Mouse (Mus musculus) urinary bladder, postnatal 4 days (tissue): ENCODE data around the gene Rnf220.

ENCODE experiments used
- DNase-seq, 2 experiments: peaks; one replicate each; pipeline ENCODE4 v3.0.0; 2021 to 2022; ENCODE audit warnings: low spot score in 2 of 2

The Rnf220 gene

DNA sequence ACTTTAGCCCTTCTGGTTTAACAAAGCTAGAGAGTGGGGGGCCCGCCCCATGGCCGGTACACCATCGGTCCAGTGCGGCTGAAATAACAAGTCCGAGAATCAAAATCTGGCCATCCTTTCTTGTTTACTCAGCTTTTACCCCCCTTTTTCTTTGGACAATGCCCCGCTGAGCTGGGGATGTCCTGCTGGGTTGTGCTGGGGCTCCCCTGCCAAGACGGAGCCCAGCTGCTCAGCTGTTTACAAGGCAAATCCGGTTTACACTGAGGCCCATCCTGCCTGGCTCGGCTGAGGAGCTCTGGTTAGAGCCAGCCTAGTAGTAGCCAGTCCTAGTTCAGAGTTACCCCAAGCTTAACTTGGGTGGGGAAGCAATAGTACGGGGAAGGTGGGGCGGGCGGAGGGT, 154.1 kb downstream of the Rnf220 start:
- DNase-seq: no peak

DNA sequence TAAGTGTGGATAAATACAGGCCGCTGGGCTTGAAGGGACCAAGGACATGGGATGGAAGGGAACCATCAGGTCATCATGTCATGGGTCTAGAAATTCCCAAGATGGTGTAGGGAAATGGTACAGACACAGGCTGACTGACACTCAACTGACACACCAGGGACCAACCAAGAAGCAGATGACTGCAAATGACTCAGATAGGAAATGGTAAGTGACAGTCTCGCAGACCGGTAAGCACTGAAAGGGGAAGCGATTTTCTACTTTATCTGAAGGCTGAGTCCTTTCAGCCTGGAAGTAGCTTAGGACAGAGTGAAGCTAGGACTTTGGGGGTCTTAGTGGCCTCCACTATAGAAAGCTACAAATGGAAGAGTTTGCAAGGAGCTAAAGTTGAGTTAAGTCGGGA, 155.6 kb downstream of the Rnf220 start:
- DNase-seq: no peak

DNA sequence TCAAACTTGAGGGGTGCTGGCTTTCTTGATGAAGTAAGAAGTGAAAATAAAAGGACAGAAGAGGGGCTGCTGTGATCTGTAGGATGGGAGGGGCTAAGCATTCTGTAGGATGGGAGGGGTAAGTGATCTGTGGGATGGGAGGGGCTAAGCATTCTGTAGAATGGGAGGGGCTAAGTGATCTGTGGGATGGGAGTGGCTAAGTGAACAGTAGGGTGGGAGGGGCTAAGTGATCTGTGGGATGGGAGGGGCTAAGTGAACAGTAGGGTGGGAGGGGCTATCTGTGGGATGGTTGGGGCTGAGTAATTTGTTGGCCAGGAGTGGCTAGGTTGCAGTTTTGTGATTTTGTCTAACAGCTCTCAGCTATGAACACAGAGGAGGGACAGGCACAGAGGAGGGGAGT, 157.1 kb downstream of the Rnf220 start:
- no peak for DNase-seq

DNA sequence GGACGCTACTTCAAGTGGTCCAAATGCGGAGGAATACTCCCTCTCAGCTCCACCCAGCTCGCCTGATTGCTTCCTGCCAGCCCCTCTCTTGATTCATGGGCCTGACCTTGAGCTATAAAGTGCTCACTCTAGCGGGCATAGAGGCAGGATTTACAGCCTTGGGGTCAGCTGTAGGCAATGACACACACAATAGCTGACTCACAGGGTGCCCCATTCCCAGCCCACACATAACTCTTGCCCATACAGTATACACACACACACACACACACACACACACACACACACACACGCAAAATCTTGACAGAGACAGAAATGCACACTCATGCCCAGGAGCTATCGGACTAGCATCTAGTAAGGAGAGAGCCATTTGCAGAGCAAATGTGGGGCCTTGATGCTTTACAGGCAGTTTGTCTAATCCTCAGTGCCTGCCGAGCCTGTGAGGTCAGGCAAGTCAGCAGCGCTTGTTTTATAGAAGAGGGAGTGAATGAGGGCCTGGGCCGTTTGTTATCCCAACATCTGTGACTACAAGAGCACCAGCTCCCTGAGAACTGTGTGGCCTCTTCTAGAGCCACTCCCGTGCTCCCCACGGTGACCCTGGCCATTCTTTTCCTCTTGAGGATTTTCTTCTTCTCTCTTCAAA, 165.9 kb downstream of the Rnf220 start:
- no peak for DNase-seq

DNA sequence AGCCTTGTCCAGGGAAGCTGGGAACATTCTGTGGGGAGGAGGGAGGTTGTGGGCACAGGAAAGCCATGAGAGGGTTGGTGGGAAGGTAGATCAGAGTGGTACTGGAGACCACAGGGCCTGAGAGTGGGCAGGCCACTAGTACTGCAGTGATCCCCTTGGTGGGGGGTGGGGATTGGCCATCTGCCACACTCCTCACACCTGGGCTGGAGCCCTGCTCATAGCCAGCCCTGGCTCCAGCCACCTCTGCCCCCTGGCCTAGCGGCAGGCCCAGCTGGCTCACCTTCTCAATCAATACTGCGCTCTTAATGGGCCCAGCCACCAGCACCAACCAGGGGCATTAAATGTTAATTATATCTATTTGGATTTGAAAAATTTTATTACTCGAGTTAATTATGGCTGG, 166.7 kb downstream of the Rnf220 start:
- no peak for DNase-seq

DNA sequence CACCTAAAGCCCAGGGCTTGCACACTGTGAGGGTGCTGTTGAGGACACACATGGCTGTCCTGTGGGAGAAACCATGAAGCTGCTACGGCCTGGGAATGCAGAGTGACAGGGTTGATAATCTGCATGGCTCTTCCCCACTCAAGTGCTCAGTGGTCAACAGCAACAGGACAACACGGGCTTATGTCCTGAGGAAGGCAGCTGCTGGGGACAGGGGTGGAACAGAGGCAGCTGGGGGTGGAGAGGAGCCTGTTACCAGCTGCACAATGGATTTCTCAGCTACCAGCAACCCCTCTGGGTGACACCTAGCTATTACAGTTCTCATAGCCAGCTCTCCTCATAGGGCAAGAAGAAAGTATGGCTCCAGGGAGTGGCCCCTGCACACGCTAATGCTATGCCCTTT, 169.9 kb downstream of the Rnf220 start:
- DNase-seq: no peak

DNA sequence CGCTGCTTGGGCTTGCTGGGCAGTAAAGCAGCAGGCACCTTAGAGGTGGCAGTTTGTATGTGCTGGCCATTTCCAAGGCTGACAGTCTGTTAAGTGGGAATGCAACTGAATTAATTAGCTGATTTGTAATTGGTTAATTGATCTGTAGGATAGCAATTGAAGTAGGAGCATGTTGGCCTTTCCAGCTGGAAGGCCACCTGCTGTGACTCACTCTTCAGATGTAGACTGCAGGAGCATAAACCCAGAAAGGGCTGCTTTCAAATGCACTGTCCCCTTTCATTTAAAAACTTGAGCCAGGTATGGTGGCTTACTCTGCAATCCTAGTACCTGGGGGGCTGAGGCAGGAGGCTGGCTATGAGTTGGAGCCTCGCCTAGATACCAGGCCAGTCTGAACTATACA, 171.8 kb downstream of the Rnf220 start:
- DNase-seq: no peak

DNA sequence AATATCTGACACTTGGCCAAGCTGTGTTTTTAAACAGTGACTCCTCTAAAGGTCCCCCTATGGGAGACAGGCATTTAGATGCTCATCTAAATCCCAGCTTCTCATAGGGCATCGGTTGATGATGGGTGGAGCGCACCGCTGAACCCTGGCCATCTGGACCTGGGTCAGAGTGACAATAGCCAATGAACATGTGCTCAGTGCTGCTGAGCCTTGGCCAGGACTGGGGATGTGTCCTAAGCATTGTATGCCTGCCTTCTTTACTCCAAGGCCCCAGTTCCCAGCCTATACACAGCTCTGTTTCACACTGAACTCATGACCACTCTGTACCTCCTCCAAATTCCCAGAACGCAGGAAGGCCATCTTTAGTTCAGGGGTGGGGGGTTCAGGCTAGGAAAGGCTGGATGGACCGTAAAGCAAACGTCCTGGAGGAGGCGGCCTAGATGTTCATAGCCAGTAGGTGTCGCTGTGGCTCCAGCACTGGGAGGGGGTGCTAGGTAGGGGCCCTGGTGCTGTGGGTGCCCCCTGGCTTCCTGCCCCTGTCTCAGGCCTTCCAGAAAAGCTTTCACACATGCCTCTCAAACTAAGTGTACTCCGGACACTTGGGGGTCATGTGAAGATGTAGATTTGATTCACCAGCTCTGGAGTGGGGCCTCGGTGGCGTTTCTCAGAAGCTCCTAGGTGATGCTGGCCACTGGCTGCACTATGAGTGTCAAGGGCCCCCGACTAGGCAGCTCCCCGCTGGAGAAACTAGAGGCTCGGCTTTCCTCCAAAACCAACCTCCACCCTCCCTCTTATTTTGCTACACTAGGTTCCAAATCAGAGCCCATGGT, 173.1 kb downstream of the Rnf220 start:
- no peak for DNase-seq

DNA sequence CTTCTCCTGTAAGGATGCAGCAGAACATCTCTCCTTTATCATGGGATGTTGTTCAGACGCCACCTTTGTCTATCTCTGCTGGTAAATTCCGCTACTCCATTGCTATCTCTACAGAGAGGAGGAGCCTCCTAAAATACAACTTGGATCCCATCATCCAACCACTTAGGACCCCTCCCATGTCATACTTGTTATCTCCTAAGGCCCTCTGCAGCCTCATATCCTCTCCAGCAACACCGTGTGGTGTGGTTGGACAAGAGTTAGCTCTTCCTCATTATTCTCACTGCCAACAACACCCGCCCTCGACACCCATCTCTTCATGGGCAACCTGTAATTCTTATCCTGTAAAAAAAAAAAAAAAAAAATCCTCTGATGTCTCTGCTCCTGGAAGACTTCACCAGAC, 175.8 kb downstream of the Rnf220 start:
- DNase-seq: no peak

DNA sequence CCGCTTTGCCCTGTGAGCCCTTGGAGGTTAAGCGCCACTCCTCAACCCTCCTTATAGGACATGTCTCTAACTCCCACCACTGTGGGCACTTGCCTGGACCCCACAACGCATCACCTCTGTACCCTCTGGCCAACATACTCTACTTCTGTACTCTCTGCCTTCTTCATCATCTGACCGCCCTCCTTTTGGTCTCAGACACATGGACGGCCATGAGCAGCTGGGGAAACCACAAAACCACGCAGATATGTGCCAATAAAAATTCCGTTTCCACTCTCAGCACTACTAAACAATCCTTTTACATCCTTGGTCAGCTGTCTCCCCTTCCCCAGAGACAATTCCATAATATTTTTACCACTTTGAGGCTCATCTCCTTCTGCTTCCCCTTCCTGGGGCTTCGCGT, 178.3 kb downstream of the Rnf220 start:
- DNase-seq: no peak

DNA sequence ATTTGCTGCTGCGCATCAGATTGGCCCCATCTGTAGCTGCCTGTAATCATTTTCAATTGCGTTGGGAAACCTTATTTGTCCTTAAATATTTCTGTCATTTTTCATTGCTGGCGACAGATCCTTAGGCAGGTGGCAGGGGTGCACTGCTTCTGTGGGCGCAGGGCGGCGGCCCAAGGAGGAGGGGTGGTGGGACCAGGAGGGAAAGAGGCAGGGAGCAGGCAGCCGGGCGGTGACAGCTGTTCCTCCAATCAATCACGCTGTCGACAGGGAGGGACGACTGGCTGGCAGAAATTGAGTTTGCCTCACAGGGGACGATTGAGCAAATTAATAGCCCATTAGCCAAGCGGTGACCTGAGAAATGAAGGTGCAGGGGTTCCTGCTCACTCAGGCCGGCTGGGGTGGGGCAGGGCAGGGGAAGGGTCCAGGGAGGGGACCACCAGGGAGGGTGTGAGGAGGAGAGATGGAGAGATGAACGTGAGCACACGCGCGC, 179.1 kb downstream of the Rnf220 start:
- DNase-seq: no peak

DNA sequence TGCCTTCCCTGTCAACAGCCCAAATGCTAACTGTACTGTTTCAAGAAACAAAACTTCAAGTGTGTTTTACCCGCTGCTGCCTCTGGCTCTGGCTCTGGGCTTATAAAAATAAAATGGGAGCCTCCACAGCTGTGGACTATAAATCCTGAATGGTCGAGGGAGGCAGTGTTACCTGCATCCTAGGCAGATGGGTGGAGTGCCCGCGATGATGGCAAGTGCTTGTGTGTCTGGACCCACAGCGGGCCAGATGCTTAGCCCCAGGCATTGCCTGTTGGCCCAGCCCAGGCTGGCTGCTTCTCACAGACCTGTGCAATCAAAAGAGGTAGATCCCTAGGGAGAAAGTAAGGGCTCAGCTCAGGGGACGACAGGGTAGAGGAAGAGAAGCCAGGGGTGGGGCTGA, 180.1 kb downstream of the Rnf220 start:
- DNase-seq: no peak

DNA sequence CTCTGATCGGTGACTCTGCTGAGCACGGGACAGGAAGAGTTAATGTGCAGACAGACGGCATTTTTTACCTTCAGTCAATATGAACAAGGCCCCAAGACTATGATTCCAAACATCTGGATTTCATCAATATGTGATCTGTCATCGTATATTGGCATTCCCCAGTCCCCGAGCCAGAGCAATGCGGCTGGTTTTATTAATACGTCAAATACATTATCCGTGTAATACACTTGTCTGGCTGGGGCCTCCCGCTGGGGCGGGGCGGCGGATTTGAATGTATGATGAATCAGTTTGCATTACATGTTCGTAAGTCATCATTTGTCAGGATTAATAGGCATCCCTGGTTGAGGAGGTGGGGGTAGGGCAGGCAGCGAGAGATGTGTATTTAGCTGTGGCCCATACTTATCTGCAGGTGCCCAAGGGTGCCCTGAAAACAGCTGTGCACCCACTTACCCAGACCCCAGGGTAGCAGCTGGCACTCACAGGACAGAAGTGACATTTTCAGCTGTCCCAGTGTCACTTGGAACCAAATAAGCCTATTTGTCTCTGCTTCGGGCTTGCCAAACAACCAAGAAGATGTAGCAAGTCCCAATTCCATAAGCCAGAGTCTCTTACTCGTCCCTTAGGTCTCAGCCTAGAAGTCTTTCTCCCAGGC, 181.9 kb downstream of the Rnf220 start:
- DNase-seq: no peak

DNA sequence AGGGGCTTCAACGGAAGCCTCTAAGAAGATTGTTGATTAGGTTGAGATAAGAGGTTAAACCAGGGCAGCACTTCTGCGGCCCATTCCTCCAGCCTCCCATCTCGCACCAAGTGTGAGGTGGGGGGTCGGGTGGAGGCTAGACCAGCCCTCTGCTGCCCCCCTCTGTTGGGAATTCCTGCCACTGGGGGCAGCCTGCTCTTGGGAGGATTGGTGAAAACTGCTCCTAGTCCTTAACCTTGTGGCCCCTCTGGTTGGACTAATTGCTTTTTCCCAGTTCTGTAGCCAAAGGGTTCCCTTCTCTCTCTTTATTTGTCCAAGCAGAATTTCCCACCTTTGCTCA, 183.8 kb downstream of the Rnf220 start:
- no peak for DNase-seq

DNA sequence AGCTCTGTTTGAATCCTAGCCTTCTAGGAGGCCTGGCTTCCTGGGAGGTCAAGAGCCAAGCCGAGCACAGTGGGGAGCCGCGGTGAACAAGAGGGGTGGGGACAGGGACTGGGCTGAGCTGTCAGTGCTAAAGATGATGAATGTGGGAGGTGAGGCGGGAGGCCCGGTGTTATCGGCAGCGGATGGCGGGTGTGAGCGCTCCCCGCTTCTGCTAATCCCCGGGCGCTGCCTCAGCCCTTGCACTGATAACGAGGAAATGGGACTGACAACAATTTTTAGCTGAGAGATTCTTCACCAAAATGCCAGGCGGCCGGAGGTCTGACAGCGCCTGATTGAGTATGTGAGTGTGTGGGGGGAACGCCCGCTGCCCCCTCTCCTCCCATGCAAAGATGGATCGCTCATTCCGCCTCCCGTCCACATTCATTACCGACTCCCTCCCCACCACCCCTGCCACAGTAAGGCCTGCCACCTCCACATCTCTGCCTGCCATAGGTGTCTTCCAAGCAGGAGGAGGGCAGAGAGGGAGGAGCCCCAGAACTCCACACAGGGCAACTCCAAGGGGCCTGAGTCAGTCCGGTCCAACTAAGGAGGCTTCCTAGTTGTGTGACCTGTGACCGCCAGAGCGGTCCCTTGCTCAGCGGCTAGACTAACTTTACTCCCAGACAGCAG, 184.3 kb downstream of the Rnf220 start:
- no peak for DNase-seq

DNA sequence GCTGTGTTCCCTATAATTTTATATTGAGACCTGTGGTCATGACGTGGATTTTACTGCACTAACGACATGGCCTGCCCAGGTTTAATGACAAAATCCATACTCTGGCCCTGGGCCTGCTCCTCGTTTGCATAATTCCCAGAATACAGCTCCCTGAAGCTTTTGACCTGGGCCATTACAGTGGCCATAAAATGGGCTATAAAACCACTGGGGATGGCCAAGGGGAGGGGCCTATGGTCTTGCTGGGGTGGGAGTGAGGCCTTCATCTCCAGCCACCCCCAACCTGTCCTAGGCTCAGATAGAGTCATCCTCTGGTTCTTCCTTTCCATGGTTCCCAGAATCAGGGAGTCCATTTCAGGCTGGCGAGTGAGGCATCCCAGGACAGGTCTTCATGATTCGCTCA, 185.0 kb downstream of the Rnf220 start:
- no peak for DNase-seq

DNA sequence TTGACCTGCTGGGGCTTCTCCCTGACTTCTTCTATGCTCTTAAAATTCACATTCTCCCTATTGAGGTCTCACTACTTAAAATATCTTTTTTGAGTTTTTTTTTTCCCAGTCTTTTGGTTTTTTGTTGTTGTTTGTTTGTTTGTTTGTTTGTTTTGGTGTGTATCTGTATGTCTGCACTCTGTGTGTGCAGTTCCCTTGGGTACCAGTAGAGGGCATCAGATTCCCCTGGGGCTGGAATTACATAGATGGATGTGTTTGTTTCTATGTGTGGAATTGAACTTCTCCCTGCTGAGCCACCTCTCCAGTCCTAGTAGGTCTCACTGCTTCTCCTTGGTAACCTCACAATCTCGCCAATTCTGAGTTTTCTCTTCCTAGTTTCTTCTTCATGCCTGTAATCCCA, 187.4 kb downstream of the Rnf220 start:
- no peak for DNase-seq

DNA sequence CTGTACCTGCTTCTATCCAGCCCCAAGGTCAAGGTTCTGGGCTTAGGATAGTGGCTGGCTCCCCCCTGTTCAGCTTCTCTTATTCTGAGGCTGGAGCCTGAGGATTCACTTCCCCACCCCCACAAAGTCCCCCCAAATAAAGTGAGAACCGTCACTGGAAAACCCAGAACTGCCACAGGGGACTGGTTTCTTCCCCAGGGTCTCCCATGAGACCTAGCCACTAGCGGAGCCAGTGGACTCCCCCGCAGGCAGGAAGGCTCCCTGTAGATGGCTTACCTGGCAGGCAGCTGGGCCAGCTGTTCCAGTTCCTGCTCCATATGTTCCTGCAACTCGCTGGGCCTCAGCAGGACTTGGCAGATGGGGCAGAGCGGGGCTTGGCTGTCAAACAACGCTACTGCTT, 189.6 kb downstream of the Rnf220 start:
- no peak for DNase-seq

DNA sequence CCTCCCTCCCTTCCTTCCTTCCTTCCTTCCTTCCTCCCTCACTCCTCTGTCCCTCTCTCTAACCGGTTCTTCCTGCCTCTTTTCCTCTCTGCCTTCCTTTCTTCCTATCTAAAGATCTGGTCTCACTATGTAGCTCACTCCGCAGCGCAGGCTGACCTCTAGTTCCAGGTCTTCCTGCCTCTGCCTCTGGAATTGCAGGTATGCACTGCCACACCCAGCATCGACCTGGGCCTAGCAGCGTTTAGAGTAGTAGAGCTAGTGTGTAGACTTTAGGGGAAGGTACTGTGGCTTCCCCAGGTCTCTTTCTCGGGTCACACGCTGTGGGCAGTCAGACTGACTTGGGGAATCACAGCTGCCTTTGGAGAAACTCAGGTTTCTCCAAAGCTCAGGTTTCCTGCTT, 191.4 kb downstream of the Rnf220 start:
- no peak for DNase-seq

DNA sequence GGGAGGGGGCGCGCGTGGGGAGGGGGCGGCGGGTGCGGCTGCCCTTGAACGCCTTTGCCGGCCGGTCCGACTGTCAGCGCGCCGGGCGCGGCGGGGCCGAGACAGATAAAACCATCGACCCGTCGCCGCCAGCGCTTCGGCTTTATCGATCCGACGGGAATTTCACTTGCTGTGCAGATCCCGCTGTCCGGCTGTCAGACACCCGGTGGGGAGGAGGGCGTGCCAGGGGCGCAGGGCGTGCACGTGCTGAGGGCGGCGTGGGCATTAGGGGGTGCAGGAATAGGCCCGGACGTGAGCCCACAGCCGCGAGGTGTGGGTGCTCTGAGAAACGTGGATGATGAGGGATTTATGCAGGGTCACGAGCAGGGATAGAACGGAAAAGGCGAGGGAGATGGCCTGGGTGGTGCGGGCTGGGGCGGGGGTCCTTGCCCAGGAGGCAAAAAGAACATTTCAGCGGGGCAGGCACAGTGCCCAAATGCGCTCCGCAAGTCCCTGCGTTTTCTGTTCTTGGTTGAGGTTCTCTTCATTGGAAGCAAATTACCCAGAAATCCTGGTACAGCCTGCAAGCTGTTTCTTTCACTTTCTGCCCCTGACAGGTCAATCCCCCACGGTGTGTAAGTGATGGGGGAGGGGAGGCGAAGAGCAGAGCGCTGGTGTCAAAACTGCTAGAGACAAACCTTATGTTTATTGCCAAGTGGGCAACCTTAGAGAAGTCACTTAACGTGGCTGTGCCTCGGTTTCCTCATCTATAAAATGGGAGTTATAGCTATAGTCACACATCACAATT, 192.4 kb downstream of the Rnf220 start:
- no peak for DNase-seq

DNA sequence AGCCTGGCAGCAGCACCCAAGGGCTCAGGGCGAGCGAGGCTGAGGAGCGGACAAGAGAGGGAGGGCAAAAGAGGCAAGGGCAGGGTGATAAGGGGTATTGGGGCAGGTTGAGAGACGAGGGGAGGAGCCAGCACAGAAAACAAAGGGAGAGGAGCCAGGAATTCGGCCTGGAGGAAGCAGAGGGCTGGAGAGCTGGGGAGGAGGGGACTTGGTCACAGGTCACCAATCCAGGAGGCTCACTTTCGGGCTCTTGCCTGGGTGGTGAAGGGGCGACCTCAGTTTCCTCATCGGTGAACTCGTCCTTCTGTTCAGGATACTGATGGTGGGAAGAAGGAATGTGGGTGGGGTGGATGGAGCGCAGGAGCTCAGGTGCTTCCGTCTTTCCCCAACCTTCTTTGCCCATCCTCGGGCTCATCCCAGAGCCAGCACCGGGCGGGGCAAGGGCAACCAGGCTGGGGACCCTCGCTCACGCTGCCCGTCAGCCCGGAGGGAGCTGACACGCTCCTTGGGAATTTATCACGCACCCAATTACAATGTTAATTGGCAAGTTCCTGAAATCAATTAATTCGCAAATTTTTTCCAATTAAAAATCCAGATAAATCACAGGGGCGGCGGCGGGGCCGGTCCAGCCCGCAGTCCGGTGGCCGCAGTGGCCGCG, 193.1 kb downstream of the Rnf220 start:
- no peak for DNase-seq
